Mouse (Mus musculus) ES-Bruce4 (cell line): ENCODE results near the gene Grrp1.

Experiments
- CTCF ChIP-seq: IDR thresholded peaks from one replicate; pipeline ENCODE4 v1.8.1; 2011; ENCODE audit warnings: low read depth, low read length
- EP300 ChIP-seq: IDR thresholded peaks from 2 replicates; pipeline ENCODE4 v1.6.1; 2011; ENCODE audit warnings: low read depth, low read length; ENCODE audit not compliant: insufficient read depth
- POLR2A ChIP-seq: IDR thresholded peaks from one replicate; pipeline ENCODE4 v1.8.1; 2011; ENCODE audit warnings: low read length; ENCODE audit not compliant: insufficient read depth

- TF ChIP-seq CTCF (no peak), POLR2A (no peak), EP300 (no peak)
Observed at GRCm38 (mm10) chr4:134254835-134255234, 929 bp upstream of the Grrp1 start.
